11 mouse cellular contexts compared by ENCODE assay signal in genomic region chr10:40128497-40128896, GRCm38 (mm10). TPM values are rescaled to one million over a fixed set of nuclear protein-coding genes. Genes with fewer than 3 reads are reported as not detected.
A peak's percentile ranks its signal among the peaks of the same experiment; 100 is the strongest.
DNase-seq lines count a peak whose midpoint lies in the region; ATAC-seq and TF ChIP-seq lines count a peak whose summit lies in the region.
"Had no signal": no experiment of that assay in that cellular context is flagged by ENCODE, and none has a peak within 500 bp of the region (broad histone marks: within the 10 kb centered on the region; RNA-seq: fewer than 3 reads in every experiment).

No protein-coding gene starts in this region.

- intact Hi-C loops in left cerebral cortex, postnatal 10 days (cut with DNase I), result no loop called here

- H3K27me3 ChIP-seq in G1E (ENCODE audit: insufficient read depth, low read length), result no peaks in the 10 kb centered on the region
- H3K27me3 ChIP-seq in midbrain, embryonic 10.5 days (ENCODE audit: low read depth, poor library complexity, severe bottlenecking), result peaks cover 4% of the 10 kb centered on the region; the same call in 1 of the 2 replicates
- H3K27me3 ChIP-seq: lung, embryonic 15.5 days; Patski had no signal

- WGBS in midbrain, embryonic 10.5 days, result 87% methylated on average over 7 of the region's 7 CpGs

- TF ChIP-seq CTCF in G1E (IDR thresholded peaks at IDR 0.05; ENCODE audit: low read depth, low read length), result no peak

- H3K4me1 ChIP-seq in G1E (ENCODE audit: insufficient read depth, low read depth, low read length), result peaks cover 75% of the 10 kb centered on the region
- 0 out of 2 replicates have a peak, but pooled peaks cover under 1% of the 10 kb centered on the region for H3K4me1 ChIP-seq in midbrain, embryonic 10.5 days
- H3K4me1 ChIP-seq: lung, embryonic 15.5 days had no signal

- 0 out of 2 replicates have a peak, but pooled peaks have one; percentile 23 for ATAC-seq in G1E (ENCODE audit: extremely low read depth, insufficient number of reproducible peaks, low FRiP score, poor library complexity, severe bottlenecking)
- ATAC-seq in megakaryocyte, adult 5-6 weeks (ENCODE audit: poor library complexity, severe bottlenecking), result peak; percentile 83
- ATAC-seq: Patski had no signal

- no peak overlapping the region for H3K27ac ChIP-seq in midbrain, embryonic 10.5 days (replicated peaks)
- H3K27ac ChIP-seq: lung, embryonic 15.5 days had no signal

- peak; percentile 48 for DNase-seq in left cerebral cortex, adult 11 months (ENCODE audit: low spot score)
- DNase-seq in left cerebral cortex, postnatal 10 days (ENCODE audit: extremely low spot score in 1 of 2, low spot score in 2 of 2), result no peak
- DNase-seq in G1E (ENCODE audit: low spot score), result no peak
- peak; percentile 44 to 48 for DNase-seq in frontal cortex, postnatal 36 days (ENCODE audit: low spot score in 2 of 2)
- no peak for DNase-seq in midbrain, embryonic 10.5 days (ENCODE audit: low spot score)
- DNase-seq in c-Kit-positive CD71-positive TER-119-positive erythroid progenitor cells, embryonic 14.5 days (ENCODE audit: low spot score), result no peak
- no peak for DNase-seq in thymus, postnatal 14 days
- DNase-seq: cerebellum, adult 11-12 months had no signal

- H3K36me3 ChIP-seq in G1E (replicated peaks), result peaks cover 16% of the 10 kb centered on the region
- no peaks in the 10 kb centered on the region for H3K36me3 ChIP-seq in midbrain, embryonic 10.5 days
- H3K36me3 ChIP-seq: lung, embryonic 15.5 days had no signal

- H3K4me3 ChIP-seq in G1E (ENCODE audit: low read depth, low read length), result peak overlapping the region; percentile 58; the same call in 1 of the 2 replicates
- no peak overlapping the region for H3K4me3 ChIP-seq in midbrain, embryonic 10.5 days
- H3K4me3 ChIP-seq: lung, embryonic 15.5 days had no signal

- no peaks in the 10 kb centered on the region for H3K9me3 ChIP-seq in G1E (replicated peaks)
- H3K9me3 ChIP-seq in midbrain, embryonic 10.5 days (replicated peaks), result no peaks in the 10 kb centered on the region
- H3K9me3 ChIP-seq: lung, embryonic 15.5 days had no signal

RNA-seq across cellular contexts. Expression of gene Slc16a10, which starts 13.6 kb away (rescaled TPM):
- 1 to 10 TPM; 2.7 to 2.8 TPM for total RNA-seq in left cerebral cortex, postnatal 10 days (2021)
- total RNA-seq in G1E (2014; fragmentation: Nextera tagmentation) (22.4 and 117 TPM in 2 replicates), G1E (2017) (16.9 and 18.8 TPM in 2 replicates)
- polyA plus RNA-seq in G1E (2012), result 5.7 and 7.2 TPM in 2 replicates
- total RNA-seq in megakaryocyte, adult 5-6 weeks (2015), result 45.0 and 56.3 TPM in 2 replicates
- total RNA-seq in megakaryocyte, adult 5-6 weeks (2017), result 29.8 and 31.6 TPM in 2 replicates
- polyA plus RNA-seq in midbrain, embryonic 10.5 days (2016; fragmentation: Nextera tagmentation; extraction: Ambion mirVana), result 5.0 and 6.4 TPM in 2 replicates

Comparison
In these comparisons a context has a peak if more than half of its experiments do, and no peak if none do; other contexts are left out.
1. DNase-seq: peak in left cerebral cortex, adult 11 months (single experiment) and frontal cortex, postnatal 36 days (2 of 2); none in left cerebral cortex, postnatal 10 days (0 of 2), G1E (single experiment), midbrain, embryonic 10.5 days (single experiment), c-Kit-positive CD71-positive TER-119-positive erythroid progenitor cells, embryonic 14.5 days (single experiment) and thymus, postnatal 14 days (single experiment).
2. RNA of gene Slc16a10, which starts 13.6 kb away (total RNA-seq): 16.9 to 117 TPM in G1E and 29.8 to 56.3 TPM in megakaryocyte, adult 5-6 weeks; 2.7 to 2.8 TPM in left cerebral cortex, postnatal 10 days; every median in the first group is over 4 times any median in the second.